Mouse (Mus musculus) right cerebral cortex, postnatal 4 days (tissue): ENCODE data around the gene Rora.
A peak's percentile ranks its signal among the peaks of the same experiment; 100 is the strongest.

ENCODE experiments used
- DNase-seq: peaks from one replicate; pipeline ENCODE4 v3.0.0-alpha.2; 2022

Gene Rora

DNA sequence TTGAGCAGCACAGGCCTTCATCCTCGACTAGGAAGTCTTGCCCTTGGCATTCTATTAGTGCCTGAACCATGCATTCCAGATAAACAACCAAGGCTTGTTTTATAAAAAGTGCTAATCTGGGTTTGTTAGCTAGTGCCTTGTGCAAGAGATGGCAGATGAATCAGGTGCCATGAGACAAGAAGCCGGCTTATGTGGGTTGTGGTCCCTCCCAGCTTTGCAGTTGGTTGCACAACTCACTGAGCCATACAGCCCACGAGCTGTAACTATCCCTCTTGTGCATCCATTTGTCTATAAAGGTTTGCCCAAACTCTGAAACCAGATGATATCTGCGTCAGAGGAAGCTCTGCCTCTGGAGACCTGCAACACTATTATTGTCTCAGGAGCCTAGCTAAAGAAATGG, 713.5 kb downstream of the Rora start:
- DNase-seq, result no peak

DNA sequence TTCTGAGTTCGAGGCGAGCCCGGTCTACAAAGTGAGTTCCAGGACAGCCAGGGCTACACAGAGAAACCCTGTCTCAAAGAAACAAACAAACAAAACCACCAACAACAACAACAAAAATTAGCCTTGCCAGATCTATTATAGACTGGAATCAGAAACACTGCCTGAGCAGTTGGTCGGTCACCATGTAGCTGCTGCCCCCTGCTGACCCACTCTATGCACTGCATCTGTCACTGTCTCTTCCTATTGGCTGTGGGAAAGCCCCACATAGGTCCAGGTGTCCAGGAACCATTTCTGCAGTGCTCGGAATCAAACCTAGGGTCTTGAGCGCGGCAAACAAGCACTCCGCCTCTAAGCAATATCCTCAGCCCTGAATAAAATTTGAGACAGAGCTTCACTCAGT, 714.5 kb downstream of the Rora start:
- peak; percentile 68 for DNase-seq

DNA sequence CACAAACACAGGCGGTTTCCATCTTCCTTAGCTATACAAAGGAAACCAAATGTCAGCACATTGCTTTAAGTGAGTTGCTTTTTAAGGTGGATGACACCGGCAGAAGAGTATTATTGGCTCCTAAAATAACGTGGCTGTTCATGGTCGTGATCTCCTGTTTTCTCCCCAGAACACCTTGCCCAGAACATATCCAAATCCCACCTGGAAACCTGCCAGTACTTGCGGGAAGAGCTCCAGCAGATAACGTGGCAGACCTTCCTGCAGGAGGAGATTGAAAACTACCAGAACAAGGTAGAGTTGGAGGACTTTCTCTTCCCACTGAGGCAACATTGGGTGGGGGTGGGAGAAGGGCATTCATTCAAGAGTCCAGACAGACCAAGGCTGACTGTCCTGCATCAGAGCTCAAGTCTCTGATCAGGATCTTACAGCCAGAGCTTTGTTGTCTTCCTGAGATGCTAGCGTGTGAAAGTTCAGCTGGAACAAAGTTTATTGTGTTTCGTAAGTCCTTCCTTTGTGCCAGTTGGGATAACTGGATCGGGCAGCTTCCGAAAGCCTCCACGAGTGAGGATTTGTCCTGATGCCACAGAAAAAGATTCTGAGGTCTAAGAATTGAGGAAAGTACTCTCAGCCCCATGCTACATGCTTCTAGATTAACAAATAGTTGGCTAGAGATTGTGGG, 717.6 kb downstream of the Rora start:
- DNase-seq, result no peak

DNA sequence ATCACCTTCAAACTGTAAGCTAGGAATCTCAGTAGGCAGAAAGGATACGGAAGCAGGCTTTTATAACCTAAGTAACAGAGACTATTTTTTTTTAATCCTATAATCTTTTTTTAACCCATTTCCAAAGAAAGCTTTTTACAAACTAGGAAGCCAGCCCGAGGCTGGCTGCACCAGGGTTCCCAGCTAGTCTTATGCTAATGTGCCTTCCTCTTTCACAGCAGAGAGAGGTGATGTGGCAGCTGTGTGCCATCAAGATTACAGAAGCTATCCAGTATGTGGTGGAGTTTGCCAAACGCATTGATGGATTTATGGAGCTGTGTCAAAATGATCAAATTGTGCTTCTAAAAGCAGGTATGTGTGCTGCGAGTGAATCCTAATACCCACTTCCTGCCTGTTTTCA, 719.3 kb downstream of the Rora start:
- no peak for DNase-seq

DNA sequence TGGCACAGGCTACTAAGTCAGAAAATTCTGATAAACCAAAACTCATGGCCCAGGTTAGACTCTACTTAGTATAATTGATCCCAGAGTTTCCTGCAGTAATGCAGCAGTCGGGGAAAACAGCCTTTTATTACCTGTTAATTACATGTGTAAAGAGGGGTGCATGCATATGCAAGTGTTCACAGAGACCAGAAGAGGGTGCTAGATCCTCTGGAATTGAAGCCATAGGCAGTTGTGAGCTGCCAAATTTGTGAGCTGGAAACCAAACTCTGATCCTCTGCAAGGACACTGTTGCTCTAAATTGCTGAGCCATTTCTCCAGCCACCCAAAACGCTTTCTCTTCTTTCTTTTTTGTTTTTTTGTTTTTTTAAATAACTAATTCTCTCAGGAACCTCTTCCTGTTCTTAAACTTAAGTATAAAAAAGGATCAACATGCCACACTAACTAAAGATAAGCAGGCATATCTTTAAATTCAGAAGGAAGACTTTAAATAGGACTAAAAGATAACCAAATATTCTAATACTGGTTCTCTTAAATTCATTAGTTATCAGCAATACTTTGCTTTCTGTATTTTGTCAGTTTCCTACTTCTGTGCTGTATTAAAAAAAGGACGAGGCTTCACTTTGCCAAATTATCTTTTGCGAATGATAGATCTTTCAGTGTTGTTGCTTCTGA, 723.5 kb downstream of the Rora start:
- no peak for DNase-seq

DNA sequence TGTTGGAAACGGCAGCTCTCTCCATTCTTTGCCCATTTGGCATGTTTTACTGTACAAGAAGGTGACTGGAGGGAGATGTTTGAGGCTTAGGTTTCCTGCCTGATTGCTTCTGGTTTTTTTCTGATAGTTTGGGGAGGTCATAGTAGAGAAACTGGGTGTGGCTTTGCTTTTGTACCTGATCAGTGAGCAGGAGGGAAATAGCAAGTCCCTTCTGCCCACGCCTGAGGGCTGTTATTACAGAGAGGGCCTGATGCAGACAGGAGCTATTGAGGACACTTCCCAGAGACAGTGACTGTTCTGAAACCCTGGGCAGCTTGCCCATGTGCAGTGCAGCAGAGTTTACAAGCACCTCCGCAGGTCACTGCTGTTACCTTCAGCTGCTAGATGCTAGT, 724.1 kb downstream of the Rora start:
- no peak for DNase-seq

DNA sequence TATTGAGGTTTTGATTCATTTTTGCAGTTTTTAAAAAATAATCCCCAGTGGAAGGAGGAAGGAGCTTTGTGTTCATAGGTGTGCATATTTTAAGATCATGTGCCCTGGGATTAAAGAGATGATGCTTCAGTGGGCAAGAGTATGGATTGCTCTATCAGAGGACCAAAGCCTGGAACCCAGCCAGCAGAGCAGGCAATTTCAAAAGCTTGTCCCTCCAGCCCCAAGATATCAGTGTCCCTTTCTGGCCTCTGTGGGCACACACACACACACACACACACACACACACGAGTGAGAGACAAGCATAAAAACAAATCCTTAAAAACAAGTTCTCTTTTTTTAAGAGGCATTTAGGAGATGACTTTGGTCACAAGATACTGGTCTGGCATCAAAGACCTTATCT, 727.0 kb downstream of the Rora start:
- no peak for DNase-seq

DNA sequence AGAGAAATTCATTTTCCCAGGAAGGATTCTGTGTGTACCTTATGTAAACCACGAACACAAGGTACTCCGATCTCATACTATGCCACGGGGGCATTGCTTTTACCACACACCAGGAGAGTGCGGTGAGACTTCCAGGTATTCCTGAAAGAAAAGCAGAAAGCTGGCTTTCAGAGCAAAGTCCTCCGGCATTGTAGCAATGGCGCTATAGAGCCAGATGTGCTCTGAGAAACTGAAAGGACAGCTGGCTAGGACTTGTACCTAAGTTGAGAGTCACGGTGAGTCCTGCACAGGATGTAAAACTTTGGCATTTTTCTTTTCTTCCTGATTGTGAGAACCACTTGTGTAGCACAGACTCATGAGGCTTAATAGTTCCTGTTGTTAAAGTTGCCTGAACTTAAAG, 728.2 kb downstream of the Rora start:
- no peak for DNase-seq

DNA sequence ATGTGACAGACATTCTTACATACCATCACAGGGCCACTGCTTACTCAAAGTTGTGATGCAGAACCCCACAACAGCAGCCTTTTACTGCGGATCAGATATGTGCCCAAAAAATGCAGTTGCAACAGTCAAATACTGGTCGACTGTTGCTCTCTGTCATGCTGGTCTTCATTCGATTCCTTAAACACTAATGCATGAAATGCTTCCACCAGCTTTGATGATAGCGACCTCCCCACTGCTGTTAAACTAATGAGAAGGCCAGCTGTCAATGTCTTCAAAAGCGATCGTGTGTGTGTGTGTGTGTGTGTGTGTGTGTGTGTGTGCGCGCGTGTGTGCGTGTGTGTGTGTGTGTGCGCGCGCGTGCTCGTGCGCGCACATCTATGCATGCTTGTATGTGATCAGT, 730.9 kb downstream of the Rora start:
- DNase-seq, result no peak

DNA sequence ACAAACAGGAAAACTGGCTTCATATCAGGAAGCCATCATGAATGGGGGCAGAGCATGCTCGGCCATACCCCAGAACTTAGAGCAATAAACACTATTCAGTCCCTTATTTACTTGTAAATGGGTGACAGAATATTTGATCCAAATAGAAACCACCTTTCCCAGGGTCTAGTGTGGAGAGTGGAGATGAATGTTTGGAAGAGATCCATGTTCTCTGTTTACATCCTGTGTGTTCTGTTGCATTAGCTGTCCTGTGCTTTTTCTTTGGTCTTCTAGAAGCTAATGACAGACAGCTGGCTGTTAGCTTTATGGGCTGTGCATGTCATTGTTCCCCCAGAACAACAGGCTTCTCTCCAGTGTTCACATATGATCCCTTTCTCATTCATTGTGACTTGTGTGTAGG, 731.3 kb downstream of the Rora start:
- DNase-seq, result no peak

DNA sequence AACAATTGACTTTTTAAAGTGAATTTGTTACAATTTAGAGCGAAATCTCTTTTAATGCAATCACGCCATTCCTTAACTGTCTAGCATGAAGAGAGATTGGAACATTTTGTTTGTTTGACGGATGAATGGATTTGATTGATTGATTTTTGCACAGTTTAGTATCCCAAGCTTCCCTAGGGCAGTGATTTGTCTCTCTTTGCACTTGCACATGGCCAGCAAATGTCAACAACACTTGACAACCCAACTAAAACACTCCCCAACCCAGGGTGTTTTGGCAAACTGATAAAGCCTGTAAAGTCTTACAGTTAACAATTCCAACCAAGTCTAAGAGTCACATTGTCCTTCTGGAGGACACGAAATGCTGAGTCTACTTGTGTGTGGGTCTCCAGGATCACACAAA, 733.7 kb downstream of the Rora start:
- DNase-seq, result no peak

DNA sequence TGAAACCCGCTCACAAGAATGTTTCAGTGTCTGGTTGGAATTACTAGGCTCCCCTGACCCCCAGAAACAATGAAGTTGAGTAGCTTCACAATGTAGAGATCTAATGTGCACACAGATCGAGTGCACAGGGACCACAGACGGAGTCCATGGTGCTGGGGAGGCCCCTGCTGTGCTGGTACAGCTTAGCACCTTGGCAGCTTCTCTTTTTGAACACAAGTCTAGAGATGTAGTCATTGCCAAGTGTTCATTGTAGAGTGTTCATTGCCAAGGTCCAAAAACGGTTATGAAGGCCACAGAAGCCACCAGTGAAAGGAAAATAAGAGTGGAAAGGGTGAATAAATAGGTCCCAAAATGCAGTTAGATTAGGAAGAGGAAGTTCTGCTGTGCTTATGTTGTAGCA, 737.0 kb downstream of the Rora start:
- DNase-seq, result no peak

DNA sequence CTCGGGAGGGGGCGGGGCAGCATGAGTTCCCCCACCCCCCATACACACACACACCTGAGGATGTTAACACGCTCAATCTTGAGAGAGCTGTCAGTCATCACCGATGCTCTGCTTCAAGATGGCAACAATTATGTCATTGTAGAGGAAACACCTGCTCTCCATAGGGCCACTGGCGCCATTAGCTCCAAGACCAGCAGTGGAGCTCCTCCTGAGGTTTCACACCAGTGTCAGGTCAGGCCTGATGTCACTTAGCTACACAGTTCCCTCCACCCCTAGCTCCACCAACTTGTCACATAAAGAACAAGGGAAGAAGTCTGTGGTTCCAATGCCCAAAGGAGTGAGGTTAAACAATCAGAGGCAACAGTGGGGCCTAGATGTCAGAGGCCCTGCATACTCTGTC, 740.6 kb downstream of the Rora start:
- no peak for DNase-seq

DNA sequence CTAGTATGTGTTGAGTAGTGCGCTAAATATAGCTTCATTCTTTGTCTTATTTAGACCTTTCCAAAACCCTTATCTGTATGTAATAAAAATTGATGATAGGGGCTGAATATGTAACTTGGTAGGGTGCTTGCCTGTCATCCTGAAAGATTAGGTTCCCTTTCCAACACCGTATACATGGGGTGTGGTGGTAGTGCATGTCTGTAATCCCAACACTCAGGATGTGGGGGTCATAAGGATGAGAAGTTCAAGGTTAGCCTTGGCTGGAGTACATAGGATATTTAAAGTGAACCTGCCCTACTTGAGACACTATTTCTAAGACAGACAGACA, 743.8 kb downstream of the Rora start:
- no peak for DNase-seq

DNA sequence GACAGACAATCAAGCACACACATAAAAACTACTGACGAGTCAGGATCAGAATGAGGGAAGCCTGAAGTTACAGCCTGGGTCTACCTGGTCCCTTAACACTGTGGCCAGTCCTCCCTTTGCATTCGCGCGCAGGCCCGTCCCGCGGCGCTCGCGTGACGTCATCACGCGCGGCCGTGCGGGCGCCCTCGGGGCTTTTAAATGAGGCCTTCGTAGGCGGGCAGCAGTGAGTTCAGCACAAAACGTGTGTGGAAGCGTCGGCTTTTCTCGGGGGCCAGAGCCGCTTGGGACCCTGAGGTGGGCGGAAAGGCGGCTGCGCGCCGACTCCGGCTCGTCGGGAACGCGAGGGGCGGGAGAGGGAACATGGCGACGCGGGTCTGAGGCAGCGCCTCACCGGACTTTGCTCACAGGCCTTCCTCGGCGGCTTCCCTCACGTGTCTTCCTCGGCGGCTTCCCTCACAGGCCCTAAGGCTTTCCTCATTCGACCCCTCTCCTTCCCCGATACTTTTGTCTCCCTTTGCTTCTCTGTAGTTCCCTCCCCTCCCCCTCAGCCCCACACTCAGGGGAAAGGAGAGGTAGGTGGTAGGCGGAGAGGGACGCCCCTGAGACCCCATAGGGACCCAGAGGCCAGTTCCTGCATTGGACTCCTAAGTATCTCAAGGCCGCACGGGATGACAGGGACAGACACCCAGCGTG, 744.3 kb downstream of the Rora start, which contains the start of gene Ice2:
Gene Ice2 (plus strand): TSS at position 147 of the 693 bp plus-strand sequence.
- DNase-seq, result peak; percentile 76

DNA sequence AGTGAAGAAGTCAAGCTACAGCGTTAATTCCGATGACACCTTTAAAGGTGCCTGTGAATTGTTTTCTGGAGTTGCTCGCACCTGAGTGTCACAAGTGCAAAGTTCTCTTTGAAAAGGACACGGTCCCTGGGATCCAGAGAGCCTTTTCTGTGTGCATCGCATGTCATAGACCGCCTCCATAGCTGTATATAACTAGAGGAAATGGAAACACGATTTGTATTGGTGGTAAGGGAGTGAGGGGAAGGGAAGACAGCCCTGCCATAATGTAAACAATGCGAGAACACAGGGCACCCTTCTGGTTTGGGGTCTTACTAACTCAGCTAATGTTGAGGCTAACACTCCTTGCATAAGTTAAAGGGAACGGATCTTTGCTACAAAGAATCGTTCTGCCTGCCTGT, 744.9 kb downstream of the Rora start:
- DNase-seq, result no peak

DNA sequence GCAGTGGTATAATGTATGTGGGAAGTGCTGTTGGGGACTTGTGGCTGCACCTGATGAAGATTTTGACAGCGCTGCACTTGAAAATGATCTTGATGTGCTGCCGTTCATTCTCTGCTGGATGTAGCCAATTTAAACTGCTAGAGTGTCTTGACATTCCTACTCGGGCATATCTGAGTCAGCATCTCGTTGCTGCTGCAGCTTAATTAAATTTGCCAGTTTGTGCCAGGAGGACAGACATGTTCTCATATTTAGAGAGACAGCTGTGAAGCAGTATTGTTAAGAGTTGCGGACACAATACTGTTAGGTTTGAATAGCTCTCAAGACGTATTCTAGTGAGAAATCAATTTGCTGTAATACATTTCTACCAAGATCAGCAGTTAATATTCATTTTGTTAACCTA, 751.1 kb downstream of the Rora start:
- DNase-seq, result no peak

DNA sequence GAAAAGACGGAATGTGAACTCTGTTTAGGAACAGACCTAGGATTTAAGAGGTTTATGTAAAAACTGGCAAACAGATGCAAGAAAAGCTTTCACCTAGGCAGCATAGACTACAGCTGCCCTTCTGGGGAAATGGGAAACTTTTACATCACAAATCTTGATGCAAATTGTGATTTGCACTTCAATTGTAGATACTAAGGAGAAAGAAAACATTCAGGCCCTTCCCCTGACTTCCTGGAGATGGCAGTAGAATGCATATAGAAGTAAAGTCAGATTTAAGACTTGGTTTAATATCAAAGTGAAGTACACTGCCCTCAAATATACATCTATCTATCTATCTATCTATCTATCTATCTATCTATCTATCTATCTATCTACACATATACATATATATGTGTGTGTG, 765.9 kb downstream of the Rora start:
- no peak for DNase-seq

DNA sequence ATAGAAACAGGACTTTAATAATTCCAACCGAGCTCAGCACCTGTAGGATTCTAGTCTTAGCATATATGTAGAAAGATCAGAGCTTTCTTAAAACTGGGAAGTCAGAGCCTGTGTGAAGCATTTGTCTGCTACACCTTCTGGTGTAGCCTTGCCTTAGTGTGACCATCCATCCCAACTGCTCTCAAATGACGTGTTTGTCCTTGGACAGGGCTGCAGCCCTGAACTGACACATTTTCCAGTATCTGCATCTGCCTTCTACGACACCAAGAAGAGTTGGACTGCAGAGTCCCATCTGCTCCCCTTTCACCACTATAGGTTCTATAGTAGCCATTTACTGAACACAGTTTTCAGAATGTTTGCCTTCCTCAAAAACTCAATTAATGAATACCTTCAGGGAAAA, 776.9 kb downstream of the Rora start:
- no peak for DNase-seq

DNA sequence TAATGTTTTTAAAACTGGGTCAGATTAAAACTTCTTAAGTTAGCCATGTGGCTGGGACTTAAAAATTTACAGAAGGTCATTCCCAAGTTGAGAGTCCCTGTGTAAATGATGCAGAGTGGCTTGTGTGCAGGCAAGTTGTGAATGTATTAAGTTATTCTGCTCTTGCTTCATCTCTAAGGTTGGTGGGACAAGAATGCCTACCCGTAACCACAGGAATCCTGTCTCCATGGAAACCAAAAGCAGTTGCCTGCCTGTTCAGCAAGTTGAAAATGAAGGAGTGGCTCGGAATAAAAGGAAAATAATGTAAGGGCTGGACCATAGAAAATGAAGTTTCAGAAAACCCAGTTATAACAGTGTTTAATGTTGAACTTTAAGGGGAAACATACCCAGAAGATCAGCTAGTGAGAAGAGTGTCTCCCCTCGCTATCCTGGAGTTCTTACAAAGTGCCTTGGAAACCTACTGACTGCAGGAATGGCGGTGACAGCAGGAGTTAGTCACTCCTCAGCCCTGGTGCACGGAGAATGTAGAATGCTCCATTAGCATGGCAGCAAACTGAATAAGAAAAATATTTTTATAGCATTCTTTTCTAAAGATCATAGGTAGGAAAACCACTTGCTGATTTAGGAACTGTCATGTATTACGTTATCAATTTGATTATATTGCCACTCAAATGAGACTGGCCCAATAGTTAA, 778.4 kb downstream of the Rora start:
- DNase-seq, result no peak

DNA sequence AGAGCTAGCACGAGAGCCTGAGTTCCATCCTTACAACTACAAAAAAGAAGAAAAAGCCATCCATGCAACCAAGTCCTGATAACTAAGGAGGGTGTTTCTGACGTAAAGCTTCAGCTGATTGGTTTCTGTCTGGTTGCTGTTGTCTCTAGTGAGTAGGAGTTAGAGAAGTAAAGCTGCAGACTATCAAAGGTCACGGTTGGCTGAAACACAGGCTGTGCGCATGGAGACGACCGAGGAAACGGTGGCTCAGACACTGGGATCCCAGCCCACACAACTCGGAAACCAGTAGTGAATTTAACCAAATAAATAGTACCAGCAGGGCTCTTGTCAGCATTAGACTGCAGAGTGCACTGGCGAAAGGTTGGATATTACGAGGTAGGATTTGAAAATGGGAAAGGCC, 781.6 kb downstream of the Rora start:
- no peak for DNase-seq

DNA sequence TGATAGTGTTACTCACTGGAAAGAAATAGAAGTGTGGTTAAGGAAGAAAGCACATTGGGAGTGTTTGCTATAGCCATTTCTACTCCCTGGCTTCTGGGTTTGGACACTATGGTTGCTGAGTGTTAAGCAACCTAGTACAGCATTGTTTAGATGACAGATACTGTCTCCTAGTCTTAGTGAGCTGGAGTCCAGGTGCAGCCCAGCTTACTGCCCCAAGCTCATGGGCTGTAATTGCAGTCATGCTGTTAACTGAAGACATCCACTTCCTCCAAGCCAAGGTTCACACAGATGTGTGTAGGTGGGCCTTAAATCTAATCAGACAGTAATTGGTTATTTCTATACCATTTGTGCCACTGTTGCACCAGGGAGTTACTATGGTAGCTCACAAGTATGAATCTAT, 782.1 kb downstream of the Rora start:
- no peak for DNase-seq
